Mouse (Mus musculus): ENCODE measurements around the gene Rer1.

Gene Rer1

GRCm38 (mm10) chr4:155086108-155087024, at the start of gene Rer1, which contains the start of gene Morn1:
Gene Rer1 (minus strand): TSS chr4:155086382.
Gene Morn1 (plus strand): TSS chr4:155086577.
- peak; percentile 100 for DNase-seq (ENCODE audit: low spot score)

GRCm38 (mm10) chr4:155134686-155135172, 48.5 kb upstream of the Rer1 start:
- DNase-seq (ENCODE audit: low spot score) = no peak

- DNase-seq (ENCODE audit: low spot score) = peak; percentile 48
These were observed 47.7 kb upstream of the Rer1 start for GRCm38 (mm10) chr4:155133658-155134417.

- no peak for DNase-seq (ENCODE audit: low spot score)
These were observed 47.0 kb upstream of the Rer1 start for GRCm38 (mm10) chr4:155133188-155133587.

GRCm38 (mm10) chr4:155130616-155131015, 44.4 kb upstream of the Rer1 start:
- no peak for DNase-seq (ENCODE audit: low spot score)

- DNase-seq (ENCODE audit: low spot score) = no peak
These were observed 43.8 kb upstream of the Rer1 start for GRCm38 (mm10) chr4:155129996-155130395.

GRCm38 (mm10) chr4:155129132-155129917, 43.1 kb upstream of the Rer1 start:
- DNase-seq (ENCODE audit: low spot score) = no peak

- no peak for DNase-seq (ENCODE audit: low spot score)
These were observed 42.2 kb upstream of the Rer1 start for GRCm38 (mm10) chr4:155128411-155128810.

- DNase-seq (ENCODE audit: low spot score) = no peak
These were observed 40.6 kb upstream of the Rer1 start for GRCm38 (mm10) chr4:155126602-155127372.

GRCm38 (mm10) chr4:155126194-155126593, 40.0 kb upstream of the Rer1 start:
- DNase-seq (ENCODE audit: low spot score) = no peak

- no peak for DNase-seq (ENCODE audit: low spot score)
These were observed 39.1 kb upstream of the Rer1 start for GRCm38 (mm10) chr4:155125310-155125709.

GRCm38 (mm10) chr4:155123868-155124534, 37.8 kb upstream of the Rer1 start:
- no peak for DNase-seq (ENCODE audit: low spot score)

- DNase-seq (ENCODE audit: low spot score) = peak; percentile 52
These were observed 36.4 kb upstream of the Rer1 start for GRCm38 (mm10) chr4:155122444-155123040.

GRCm38 (mm10) chr4:155121915-155122443, 35.8 kb upstream of the Rer1 start:
- no peak for DNase-seq (ENCODE audit: low spot score)

- DNase-seq (ENCODE audit: low spot score) = no peak
These were observed 35.0 kb upstream of the Rer1 start for GRCm38 (mm10) chr4:155121222-155121621.

GRCm38 (mm10) chr4:155120583-155120982, 34.4 kb upstream of the Rer1 start:
- DNase-seq (ENCODE audit: low spot score) = no peak

- DNase-seq (ENCODE audit: low spot score) = no peak
These were observed 33.9 kb upstream of the Rer1 start for GRCm38 (mm10) chr4:155120038-155120437.

GRCm38 (mm10) chr4:155118278-155118677, 32.1 kb upstream of the Rer1 start:
- no peak for DNase-seq (ENCODE audit: low spot score)

GRCm38 (mm10) chr4:155117396-155117978, 31.3 kb upstream of the Rer1 start:
- no peak for DNase-seq (ENCODE audit: low spot score)
